Mouse (Mus musculus) monocyte, adult 2 months (primary cell): ENCODE data around the gene Plekhd1.
A peak's percentile ranks its signal among the peaks of the same experiment; 100 is the strongest.

ENCODE experiments used
- DNase-seq, 2 experiments: peaks; one replicate each; pipeline ENCODE4 v3.0.0; 2022; ENCODE audit warnings: low spot score in 2 of 2, low read depth in 1 of 2

Gene Plekhd1

GRCm38 (mm10) chr12:80692269-80692972 lies at the start of gene Plekhd1:
TSS of gene Plekhd1 (plus strand) at chr12:80692591.
- no peak for DNase-seq

GRCm38 (mm10) chr12:80642725-80643692 lies 49.4 kb upstream of the Plekhd1 start:
- peak; percentile 29 to 54 for DNase-seq

- peak; percentile 79 to 90 for DNase-seq
Observed at GRCm38 (mm10) chr12:80643693-80644505, 48.5 kb upstream of the Plekhd1 start, which contains the start of the genes Slc39a9 and Erh. TSS of gene Slc39a9 (plus strand) at chr12:80643883. TSS of gene Erh (minus strand) at chr12:80644341.

- no peak for DNase-seq
Observed at GRCm38 (mm10) chr12:80644506-80644868, 47.9 kb upstream of the Plekhd1 start.

- DNase-seq: no peak
Observed at GRCm38 (mm10) chr12:80646377-80646776, 46.0 kb upstream of the Plekhd1 start.

- no peak for DNase-seq
Observed at GRCm38 (mm10) chr12:80653951-80654658, 38.3 kb upstream of the Plekhd1 start.

GRCm38 (mm10) chr12:80654659-80655025 lies 37.7 kb upstream of the Plekhd1 start:
- no peak for DNase-seq

GRCm38 (mm10) chr12:80658661-80659060 lies 33.7 kb upstream of the Plekhd1 start:
- no peak for DNase-seq

- no peak for DNase-seq
Observed at GRCm38 (mm10) chr12:80662322-80662721, 30.1 kb upstream of the Plekhd1 start.

GRCm38 (mm10) chr12:80663935-80664334 lies 28.5 kb upstream of the Plekhd1 start:
- DNase-seq: no peak

- DNase-seq: no peak
Observed at GRCm38 (mm10) chr12:80668391-80668790, 24.0 kb upstream of the Plekhd1 start.

- DNase-seq: no peak
Observed at GRCm38 (mm10) chr12:80673170-80673569, 19.2 kb upstream of the Plekhd1 start.

GRCm38 (mm10) chr12:80681340-80681739 lies 11.1 kb upstream of the Plekhd1 start:
- no peak for DNase-seq

- DNase-seq: no peak
Observed at GRCm38 (mm10) chr12:80683554-80683953, 8.8 kb upstream of the Plekhd1 start.

GRCm38 (mm10) chr12:80684316-80684715 lies 8.1 kb upstream of the Plekhd1 start:
- DNase-seq: no peak

- DNase-seq: no peak
Observed at GRCm38 (mm10) chr12:80687788-80688211, 4.6 kb upstream of the Plekhd1 start.

GRCm38 (mm10) chr12:80689696-80690095 lies 2.7 kb upstream of the Plekhd1 start:
- DNase-seq: no peak

- DNase-seq: no peak
Observed at GRCm38 (mm10) chr12:80691671-80692091, 710 bp upstream of the Plekhd1 start.

- DNase-seq: no peak
Observed at GRCm38 (mm10) chr12:80693700-80694099, 1.3 kb downstream of the Plekhd1 start.

- no peak for DNase-seq
Observed at GRCm38 (mm10) chr12:80695004-80695403, 2.6 kb downstream of the Plekhd1 start.
